Mouse (Mus musculus): ENCODE results near the gene Sclt1.

Gene Sclt1

GRCm38 (mm10) chr3:41579873-41580272 is 162.4 kb downstream of the Sclt1 start:
- Histone ChIP-seq H3K4me1 (replicated peaks; ENCODE audit: low read depth, low read length) (peaks cover 99% of the 10 kb centered on the region), H3K27me3 (ENCODE audit: insufficient read depth, low read length) (no peaks in the 10 kb centered on the region), H3K36me3 (ENCODE audit: insufficient read depth, low read length) (peaks cover 100% of the 10 kb centered on the region), H3K9me3 (ENCODE audit: low read length) (no peaks in the 10 kb centered on the region), H3K4me3 (replicated peaks; ENCODE audit: low read length) (peak overlapping the region; percentile 53; the same call in 1 of the 2 replicates)
- TF ChIP-seq CTCF (conservative IDR thresholded peaks at IDR 0.05; ENCODE audit: low read length) (no peak), NANOG (IDR thresholded peaks at IDR 0.05; ENCODE audit: borderline replicate concordance, low read length) (no peak), POU5F1 (IDR thresholded peaks at IDR 0.05; ENCODE audit: borderline replicate concordance, low read length) (no peak)

GRCm38 (mm10) chr3:41577240-41577639 is 165.1 kb downstream of the Sclt1 start:
- H3K4me1 ChIP-seq (replicated peaks; ENCODE audit: low read depth, low read length): peaks cover 100% of the 10 kb centered on the region
- H3K27me3 ChIP-seq (ENCODE audit: insufficient read depth, low read length): no peaks in the 10 kb centered on the region
- TF ChIP-seq POU5F1 (IDR thresholded peaks at IDR 0.05; ENCODE audit: borderline replicate concordance, low read length) (no peak), CTCF (conservative IDR thresholded peaks at IDR 0.05; ENCODE audit: low read length) (no peak), NANOG (IDR thresholded peaks at IDR 0.05; ENCODE audit: borderline replicate concordance, low read length) (no peak)
- 0 out of 2 replicates have a peak overlapping the region, but pooled peaks have one; percentile 1 for H3K4me3 ChIP-seq (replicated peaks; ENCODE audit: low read length)
- H3K9me3 ChIP-seq (ENCODE audit: low read length): no peaks in the 10 kb centered on the region
- H3K36me3 ChIP-seq (ENCODE audit: insufficient read depth, low read length): peaks cover 100% of the 10 kb centered on the region
